Mouse (Mus musculus): Measurements from ENCODE around the gene Vmn1r195.

DNA sequence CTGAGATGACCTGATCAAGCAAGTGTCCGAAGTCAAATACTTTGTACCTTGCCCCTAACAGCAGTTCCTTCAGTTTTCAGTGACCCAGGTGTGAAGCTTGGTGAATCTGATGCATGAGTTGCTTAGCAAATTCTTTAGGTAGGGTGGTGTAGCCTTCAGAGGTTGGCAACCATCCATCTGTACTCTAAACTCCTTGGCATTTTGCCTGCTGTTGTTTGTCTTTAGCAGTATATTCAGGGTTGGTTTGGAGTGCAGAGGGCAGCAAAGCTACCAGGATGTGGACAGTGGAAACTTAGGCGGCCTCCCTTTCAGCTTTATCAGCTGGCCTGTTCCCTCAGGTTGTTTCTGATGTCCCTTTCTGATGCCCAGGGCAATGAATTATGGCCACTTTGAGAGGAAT, 45.0 kb downstream of the Vmn1r195 start:
- no peak for TF ChIP-seq CTCF (IDR thresholded peaks at IDR 0.05; ENCODE audit: low read depth)
- no peak for TF ChIP-seq EP300 (IDR thresholded peaks at IDR 0.05; ENCODE audit: low read depth)
